Mouse (Mus musculus) heart, adult 2 months (tissue): ENCODE measurements around the gene Zfp385a. TPM values are rescaled to one million over a fixed set of nuclear protein-coding genes. Genes with fewer than 3 reads are reported as not detected.
A peak's percentile ranks its signal among the peaks of the same experiment; 100 is the strongest.

ENCODE experiments used
- DNase-seq, 2 experiments: peaks; one replicate each; pipeline ENCODE4 v3.0.0; 2021
- H3K27ac ChIP-seq: fragments of 200-600 bp; 2 replicates; pipeline ENCODE4 v1.8.1; 2022
- H3K27me3 ChIP-seq: fragments of 200-500 bp; 2 replicates; pipeline ENCODE4 v1.6.1; 2012; ENCODE audit warnings: mild to moderate bottlenecking, low read length, inconsistent platforms, mixed read lengths; ENCODE audit not compliant: control insufficient read depth, insufficient read depth
- H3K36me3 ChIP-seq: fragments of 200-500 bp; 2 replicates; pipeline ENCODE4 v1.6.1; 2012; ENCODE audit warnings: low read length, inconsistent platforms; ENCODE audit not compliant: control insufficient read depth, insufficient read depth
- H3K4me1 ChIP-seq: fragments of 200-500 bp; 2 replicates; pipeline ENCODE4 v1.6.1; 2011; ENCODE audit warnings: low read length; ENCODE audit not compliant: control insufficient read depth, insufficient read depth
- H3K4me3 ChIP-seq: fragments of 200-600 bp; 2 replicates; pipeline ENCODE4 v1.8.1; 2022
- H3K79me2 ChIP-seq: fragments of 200-500 bp; replicated peaks from 2 replicates; pipeline ENCODE4 v1.6.1; 2012; ENCODE audit warnings: mild to moderate bottlenecking, inconsistent platforms, low read length, moderate library complexity, mixed read lengths; ENCODE audit not compliant: control insufficient read depth, insufficient read depth
- H3K9ac ChIP-seq: fragments of 200-500 bp; 2 replicates; pipeline ENCODE4 v1.6.1; 2012; ENCODE audit warnings: low read depth, mild to moderate bottlenecking, control low read depth, inconsistent platforms, low read length, mixed read lengths
- CTCF ChIP-seq: fragments of 200-600 bp; IDR thresholded peaks from 2 replicates; pipeline ENCODE4 v1.8.1; 2022; ENCODE audit warnings: antibody characterized with exemption, mild to moderate bottlenecking, moderate library complexity
- EP300 ChIP-seq: fragments of 200-500 bp; IDR thresholded peaks from 2 replicates; pipeline ENCODE4 v1.6.1; 2011; ENCODE audit warnings: low read depth, low read length, control low read depth; ENCODE audit not compliant: insufficient read depth
- POLR2A ChIP-seq: fragments of 200-500 bp; IDR thresholded peaks from 2 replicates; pipeline ENCODE4 v1.6.1; 2011; ENCODE audit warnings: mild to moderate bottlenecking, low read depth, low read length, control low read depth; ENCODE audit not compliant: insufficient read depth
- WGBS: fragments of 180-500 bp; shearing (Covaris S2); methylation state at CpG from one replicate; pipeline ENCODE4 v1.1.7; 2018; 5-methylcytosine and 5-hydroxymethylcytosine counted together
- intact Hi-C: fragments of 180-260 bp; cut with DNase I; formaldehyde crosslinking; loops from one replicate; pipeline ENCODE4 v1.15.1; 2025
- polyA plus RNA-seq: library from polyadenylated mRNA; depleted of rRNA; stranded (reverse); fragments of >200 nt; gene quantifications from 2 replicates; pipeline ENCODE4 v1.2.3, GENCODE M21; 2012
- total RNA-seq, 2 experiments: library from RNA; stranded (reverse); gene quantifications; 2 replicates each; pipeline ENCODE4 v1.2.3; 2021

Zfp385a gene
- total and polyA plus RNA-seq, 3 experiments, result 10.1 to 12.0 (median 10.4) TPM

DNA sequence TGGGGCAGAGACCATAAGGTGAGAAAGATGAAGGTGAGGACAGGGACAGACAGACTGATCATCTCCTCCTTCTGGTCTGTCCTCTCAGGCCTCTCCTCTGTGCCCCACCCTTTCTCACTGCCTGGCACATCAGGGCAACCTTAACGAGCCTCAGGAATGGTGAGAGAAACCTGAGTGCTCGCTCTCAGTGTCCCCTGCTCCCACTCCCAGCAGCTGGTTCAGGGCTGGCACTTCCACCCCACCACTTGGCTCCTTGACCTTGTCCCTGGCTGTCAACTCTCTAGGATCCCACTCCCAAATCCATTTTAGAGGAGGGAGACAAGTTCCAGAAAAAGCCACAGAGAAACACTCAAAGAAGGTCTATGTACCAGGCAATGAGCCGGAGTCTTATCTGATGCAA, 4.9 kb downstream of the Zfp385a start:
- WGBS, result 75% methylated on average over 3 of the region's 3 CpGs
- Histone ChIP-seq H3K79me2 (no peaks in the 10 kb centered on the region), H3K27ac (no peak overlapping the region), H3K4me3 (no peak overlapping the region), H3K27me3 (no peaks in the 10 kb centered on the region), H3K4me1 (no peaks in the 10 kb centered on the region), H3K9ac (no peak overlapping the region), H3K36me3 (no peaks in the 10 kb centered on the region)
- DNase-seq, result no peak
- intact Hi-C loops, result no loop called here
- TF ChIP-seq CTCF, result no peak
- TF ChIP-seq POLR2A, result no peak
- TF ChIP-seq EP300, result no peak

DNA sequence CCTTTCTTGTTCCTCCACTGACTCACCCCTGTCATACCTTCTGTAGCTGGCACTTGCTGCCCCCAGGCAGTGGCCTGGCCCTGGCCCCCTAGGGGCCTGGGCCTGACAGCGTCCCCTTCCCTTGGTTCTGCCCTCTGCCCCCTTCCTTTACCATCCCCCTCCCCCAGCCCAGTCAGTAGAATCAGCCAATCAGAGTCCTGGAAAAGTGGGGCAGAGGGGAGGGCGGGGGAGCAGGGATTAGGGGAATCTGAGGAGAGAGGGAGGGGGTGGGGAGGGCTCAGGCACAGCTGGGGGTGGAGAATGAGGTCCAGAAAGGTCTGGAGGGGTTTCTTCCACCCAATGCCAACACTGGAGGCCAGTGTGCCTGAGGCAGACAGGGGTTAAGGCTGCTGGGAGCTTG, 5.7 kb downstream of the Zfp385a start:
- intact Hi-C loops, result no loop called here
- Histone ChIP-seq H3K27me3 (no peaks in the 10 kb centered on the region), H3K9ac (no peak overlapping the region), H3K4me1 (no peaks in the 10 kb centered on the region), H3K36me3 (no peaks in the 10 kb centered on the region), H3K4me3 (no peak overlapping the region), H3K79me2 (no peaks in the 10 kb centered on the region), H3K27ac (no peak overlapping the region)
- no peak for DNase-seq
- WGBS, result 40% methylated on average over 2 of the region's 2 CpGs
- TF ChIP-seq EP300 (no peak), CTCF (no peak)

GRCm38 (mm10) chr15:103333738-103334137, 6.2 kb downstream of the Zfp385a start:
- Histone ChIP-seq H3K79me2 (no peaks in the 10 kb centered on the region), H3K4me1 (no peaks in the 10 kb centered on the region), H3K27me3 (no peaks in the 10 kb centered on the region), H3K36me3 (no peaks in the 10 kb centered on the region), H3K4me3 (no peak overlapping the region), H3K9ac (no peak overlapping the region), H3K27ac (no peak overlapping the region)
- WGBS, result 76% methylated on average over 5 of the region's 5 CpGs
- TF ChIP-seq CTCF, result no peak
- no peak for TF ChIP-seq EP300
- TF ChIP-seq POLR2A, result no peak
- intact Hi-C loops, result no loop called here
- DNase-seq, result peak; percentile 26 to 63

DNA sequence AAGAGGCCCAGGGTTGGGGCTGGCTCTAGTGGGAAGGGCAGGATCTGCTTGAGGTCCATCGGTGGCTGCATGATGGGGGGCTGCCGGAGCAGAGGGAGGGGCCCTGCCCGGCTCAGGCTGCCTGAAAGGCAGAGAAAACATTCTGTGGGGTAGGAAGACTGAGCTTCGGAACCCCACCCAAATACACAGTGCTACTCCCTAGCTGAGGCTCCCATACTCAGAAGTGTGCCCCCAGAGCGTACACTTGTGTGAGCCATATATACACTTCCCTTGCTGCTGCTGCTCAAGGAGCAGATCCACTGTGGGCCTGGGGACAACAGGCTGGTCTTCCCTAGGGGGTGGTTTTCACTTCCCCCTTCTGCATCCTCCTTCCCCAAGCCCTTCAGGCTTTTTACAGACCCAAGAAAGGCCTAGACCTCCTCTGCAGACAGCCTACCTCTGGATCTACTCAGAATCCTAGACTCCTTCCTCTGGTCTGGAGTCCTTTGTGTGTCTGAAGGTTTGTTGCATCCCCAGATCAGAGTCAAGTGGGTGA, 6.7 kb downstream of the Zfp385a start:
- intact Hi-C loops, result no loop called here
- Histone ChIP-seq H3K79me2 (no peaks in the 10 kb centered on the region), H3K27ac (no peak overlapping the region), H3K36me3 (no peaks in the 10 kb centered on the region), H3K27me3 (no peaks in the 10 kb centered on the region), H3K4me3 (no peak overlapping the region), H3K4me1 (no peaks in the 10 kb centered on the region), H3K9ac (no peak overlapping the region)
- no peak for TF ChIP-seq POLR2A
- DNase-seq, result no peak
- 76% methylated on average over 5 of the region's 5 CpGs for WGBS

DNA sequence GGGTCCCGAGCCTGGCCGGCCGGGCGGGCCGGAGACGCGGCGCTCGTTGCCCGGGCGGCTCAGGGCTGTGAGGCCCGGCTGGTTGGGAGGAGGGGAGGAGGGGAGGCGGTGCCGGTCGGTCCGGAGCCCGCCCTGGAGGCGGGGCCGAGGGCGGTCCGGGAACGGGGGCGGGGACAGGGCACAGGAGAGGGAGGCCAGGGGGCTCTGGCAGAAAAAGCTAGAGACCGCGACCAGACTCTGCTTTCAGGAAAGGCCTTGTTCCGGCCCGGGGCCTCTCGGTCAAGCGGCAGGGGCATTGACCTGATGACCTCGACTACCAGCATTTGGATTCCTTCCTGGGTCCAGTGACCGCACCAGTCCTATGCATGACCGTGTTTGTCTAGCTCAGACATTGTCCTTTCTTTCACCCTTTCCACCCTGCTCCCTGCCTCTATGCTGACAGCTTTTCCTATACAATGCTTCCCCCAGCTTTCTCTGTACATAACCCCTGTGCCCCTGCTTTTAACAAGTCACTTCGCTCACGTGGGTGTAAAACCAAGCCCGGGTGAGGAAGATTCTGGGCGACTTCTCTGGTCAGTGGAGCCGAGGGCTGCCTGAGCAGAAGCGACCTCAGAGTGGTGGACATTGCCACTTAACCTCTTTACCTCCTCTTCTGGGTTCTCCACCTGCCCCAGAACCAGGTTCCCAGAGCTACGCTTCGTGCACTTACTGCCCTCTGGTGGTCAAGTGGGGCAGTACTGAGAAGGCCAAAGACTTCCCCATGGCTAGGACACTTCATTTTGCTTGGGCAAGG, 16.2 kb downstream of the Zfp385a start:
- 0 out of 2 replicates have a peak, but pooled peaks have one; percentile 30 for TF ChIP-seq POLR2A
- peak; percentile 67; the same call in 1 of the 2 replicates for TF ChIP-seq EP300
- peak; percentile 95 for TF ChIP-seq CTCF
- 1% methylated on average over 26 of the region's 40 CpGs for WGBS
- DNase-seq, result peak; percentile 92 to 96
- H3K4me3 ChIP-seq, result peak overlapping the region; percentile 59
- H3K36me3 ChIP-seq, result no peaks in the 10 kb centered on the region
- no peaks in the 10 kb centered on the region for H3K4me1 ChIP-seq
- H3K27ac ChIP-seq, result peak overlapping the region; percentile 57
- H3K79me2 ChIP-seq, result no peaks in the 10 kb centered on the region
- no peaks in the 10 kb centered on the region for H3K27me3 ChIP-seq
- intact Hi-C loops, result no loop called here
- peak overlapping the region; percentile 65 for H3K9ac ChIP-seq

GRCm38 (mm10) chr15:103323070-103323454, 16.8 kb downstream of the Zfp385a start:
- peak overlapping the region; percentile 59 for H3K4me3 ChIP-seq
- no peaks in the 10 kb centered on the region for H3K4me1 ChIP-seq
- no peaks in the 10 kb centered on the region for H3K27me3 ChIP-seq
- H3K9ac ChIP-seq, result peak overlapping the region; percentile 65
- intact Hi-C loops, result no loop called here
- no peaks in the 10 kb centered on the region for H3K79me2 ChIP-seq
- WGBS, result 5% methylated on average over 25 of the region's 26 CpGs
- H3K36me3 ChIP-seq, result no peaks in the 10 kb centered on the region
- TF ChIP-seq POLR2A (no peak), EP300 (no peak), CTCF (no peak)
- DNase-seq, result no peak
- peak overlapping the region; percentile 57 for H3K27ac ChIP-seq
